In genomic region chr2:5249969-5250368, GRCm38 (mm10) we compare ENCODE assay signal across 7 mouse cellular contexts.
A peak's percentile ranks its signal among the peaks of the same experiment; 100 is the strongest.
DNase-seq lines count a peak whose midpoint lies in the region; TF ChIP-seq lines count a peak whose summit lies in the region.

No protein-coding gene starts in this region.

- DNase-seq in MEL-GATA-1-ER (ENCODE audit: extremely low read depth, low read depth), result peak; percentile 4
- peak; percentile 28 for DNase-seq in ZHBTc4 (ENCODE audit: low read depth, low spot score)
- peak; percentile 32 for DNase-seq in fibroblast of lung, adult 2 months (ENCODE audit: low read depth)
- peak; percentile 50 to 51 for DNase-seq in heart, postnatal 14 days
- peak; percentile 4 for DNase-seq in lung, adult 2 months
- peak; percentile 28 for DNase-seq in testis, postnatal 14 days (ENCODE audit: low spot score)
- DNase-seq in midbrain, embryonic 10.5 days (ENCODE audit: low spot score), result no peak

- intact Hi-C loops in heart, postnatal 14 days (cut with DNase I), result loop anchor here (5.0 to 10.0 kb wide), 2 partner anchors 78 to 155 kb away; no protein-coding TSS in a partner anchor

- H3K4me3 ChIP-seq in lung, adult 2 months (replicated peaks; ENCODE audit: extremely low read depth, low read depth, low read length), result no peak overlapping the region
- H3K4me3 ChIP-seq in midbrain, embryonic 10.5 days, result no peak overlapping the region

- TF ChIP-seq CTCF in lung, adult 2 months (IDR thresholded peaks at IDR 0.05; ENCODE audit: insufficient read depth, low read length), result no peak

- H3K27me3 ChIP-seq in midbrain, embryonic 10.5 days (ENCODE audit: low read depth, poor library complexity, severe bottlenecking), result no peaks in the 10 kb centered on the region

- no peak for TF ChIP-seq POLR2A in lung, adult 2 months (IDR thresholded peaks at IDR 0.05; ENCODE audit: borderline replicate concordance, extremely low read depth, low read depth, low read length)

- no peaks in the 10 kb centered on the region for H3K9me3 ChIP-seq in midbrain, embryonic 10.5 days (replicated peaks)

- no peak overlapping the region for H3K27ac ChIP-seq in midbrain, embryonic 10.5 days (replicated peaks)

- H3K4me1 ChIP-seq in lung, adult 2 months (ENCODE audit: control insufficient read depth, insufficient read depth, low read length), result no peaks in the 10 kb centered on the region
- H3K4me1 ChIP-seq in midbrain, embryonic 10.5 days, result no peaks in the 10 kb centered on the region

- WGBS in lung, adult 2 months, result 47% methylated on average over 12 of the region's 12 CpGs
- WGBS in midbrain, embryonic 10.5 days, result 81% methylated on average over 12 of the region's 12 CpGs

- H3K36me3 ChIP-seq in midbrain, embryonic 10.5 days, result no peaks in the 10 kb centered on the region
